Mouse (Mus musculus) brain, embryonic 14.5 days (tissue): ENCODE measurements around the gene Gm10300.

Experiments used
- CTCF ChIP-seq: fragments of 200-500 bp; IDR thresholded peaks from 2 replicates; pipeline ENCODE4 v1.5.1; 2012; ENCODE audit warnings: inconsistent platforms, mild to moderate bottlenecking, moderate library complexity, borderline replicate concordance; ENCODE audit not compliant: insufficient read depth, insufficient read length; ENCODE audit errors: extremely low read depth
- POLR2A ChIP-seq: fragments of 200-500 bp; IDR thresholded peaks from 2 replicates; pipeline ENCODE4 v1.6.1; 2012; ENCODE audit warnings: mild to moderate bottlenecking, inconsistent platforms, borderline replicate concordance; ENCODE audit not compliant: poor library complexity, insufficient read depth, insufficient read length, severe bottlenecking; ENCODE audit errors: extremely low read depth

- no peak for TF ChIP-seq CTCF
- no peak for TF ChIP-seq POLR2A
These were observed 14.3 kb upstream of the Gm10300 start for GRCm38 (mm10) chr4:132060040-132060832.
